Mouse (Mus musculus): ENCODE data around the gene Cdc73.
"Not testable (repeated sequence)": the region's sequence is repeated elsewhere in the genome, so short reads cannot be mapped to it uniquely, and the experiment has no call there.

Gene Cdc73

GRCm38 (mm10) chr1:143702741-143703262 lies at the start of gene Cdc73:
Cdc73 (minus strand) TSS chr1:143702893.
- in situ Hi-C loops (cut with MboI, MseI), result no loop called here

GRCm38 (mm10) chr1:143745871-143746270 lies 43.2 kb upstream of the Cdc73 start:
- in situ Hi-C loops (cut with MboI, MseI), result no loop called here

- in situ Hi-C loops (cut with MboI, MseI), result no loop called here
Measured at GRCm38 (mm10) chr1:143742186-143742585, 39.5 kb upstream of the Cdc73 start.

GRCm38 (mm10) chr1:143741331-143741730 lies 38.6 kb upstream of the Cdc73 start:
- in situ Hi-C loops (cut with MboI, MseI), result no loop called here

- in situ Hi-C loops (cut with MboI, MseI), result no loop called here
Measured at GRCm38 (mm10) chr1:143740581-143740980, 37.9 kb upstream of the Cdc73 start.

- in situ Hi-C loops (cut with MboI, MseI), result no loop called here
Measured at GRCm38 (mm10) chr1:143739361-143740350, 37.0 kb upstream of the Cdc73 start.

- in situ Hi-C loops (cut with MboI, MseI), result no loop called here
Measured at GRCm38 (mm10) chr1:143738811-143739210, 36.1 kb upstream of the Cdc73 start.

- in situ Hi-C loops (cut with MboI, MseI), result no loop called here
Measured at GRCm38 (mm10) chr1:143733914-143734410, 31.3 kb upstream of the Cdc73 start.

- in situ Hi-C loops (cut with MboI, MseI), result no loop called here
Measured at GRCm38 (mm10) chr1:143731691-143732090, 29.0 kb upstream of the Cdc73 start.

GRCm38 (mm10) chr1:143730899-143731298 lies 28.2 kb upstream of the Cdc73 start:
- in situ Hi-C loops (cut with MboI, MseI), result no loop called here

GRCm38 (mm10) chr1:143727701-143728445 lies 25.2 kb upstream of the Cdc73 start:
- in situ Hi-C loops (cut with MboI, MseI), result no loop called here

- in situ Hi-C loops (cut with MboI, MseI), result no loop called here
Measured at GRCm38 (mm10) chr1:143724456-143725064, 21.9 kb upstream of the Cdc73 start.

- in situ Hi-C loops (cut with MboI, MseI), result not testable (repeated sequence)
Measured at GRCm38 (mm10) chr1:143716038-143716437, 13.3 kb upstream of the Cdc73 start, which contains the start of gene Glrx2. Glrx2 (plus strand) TSS chr1:143716338.

GRCm38 (mm10) chr1:143710627-143710976 lies 7.9 kb upstream of the Cdc73 start:
- in situ Hi-C loops (cut with MboI, MseI), result no loop called here

- in situ Hi-C loops (cut with MboI, MseI), result no loop called here
Measured at GRCm38 (mm10) chr1:143709966-143710626, 7.4 kb upstream of the Cdc73 start.

GRCm38 (mm10) chr1:143708361-143708760 lies 5.7 kb upstream of the Cdc73 start:
- in situ Hi-C loops (cut with MboI, MseI), result no loop called here

GRCm38 (mm10) chr1:143707006-143707405 lies 4.3 kb upstream of the Cdc73 start:
- in situ Hi-C loops (cut with MboI, MseI), result no loop called here

- in situ Hi-C loops (cut with MboI, MseI), result no loop called here
Measured at GRCm38 (mm10) chr1:143702141-143702740, 452 bp downstream of the Cdc73 start.

- in situ Hi-C loops (cut with MboI, MseI), result no loop called here
Measured at GRCm38 (mm10) chr1:143701736-143702135, 957 bp downstream of the Cdc73 start.

- in situ Hi-C loops (cut with MboI, MseI), result no loop called here
Measured at GRCm38 (mm10) chr1:143684849-143685248, 17.8 kb downstream of the Cdc73 start.

GRCm38 (mm10) chr1:143681108-143681507 lies 21.6 kb downstream of the Cdc73 start:
- in situ Hi-C loops (cut with MboI, MseI), result no loop called here

Data from T-helper 1 cell (primary cell).